Mouse (Mus musculus) bone marrow, adult 2 months (tissue): ENCODE measurements at regions not wholly inside any gene's neighbourhood (a gene's known extent, or its start where the extent isn't known, plus 50 kb on each side); places are given as distances from the start of the nearest gene placed in this dataset.

Experiments
- CTCF ChIP-seq: fragments of 200-500 bp; IDR thresholded peaks from 2 replicates; pipeline ENCODE4 v1.5.1; 2011; ENCODE audit warnings: low read length, control low read depth; ENCODE audit not compliant: control insufficient read depth, insufficient read depth
- POLR2A ChIP-seq: fragments of 200-500 bp; IDR thresholded peaks from 2 replicates; pipeline ENCODE4 v1.6.1; 2011; ENCODE audit warnings: low read depth, mild to moderate bottlenecking, control low read depth, low read length, borderline replicate concordance; ENCODE audit not compliant: control insufficient read depth

DNA sequence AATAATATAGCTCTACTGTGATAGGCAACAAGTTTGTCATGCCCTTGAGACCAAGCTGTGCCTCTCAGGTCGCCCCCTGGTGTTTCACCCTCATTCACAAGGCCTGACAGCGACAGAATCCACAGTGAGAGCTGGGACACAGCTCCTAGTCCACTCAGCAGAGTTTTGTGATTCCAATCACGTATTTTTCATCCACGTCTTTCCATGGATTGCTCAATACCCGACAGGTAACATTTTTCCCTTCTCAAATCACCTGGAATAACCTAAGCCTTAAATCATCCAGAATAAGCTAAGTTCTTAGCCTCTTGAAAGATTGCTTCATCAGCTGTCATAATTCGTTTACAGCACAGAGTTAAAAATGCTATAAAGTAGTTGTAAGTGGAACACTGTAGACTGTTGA is 211.3 kb downstream of the Ccdc91 start:
- TF ChIP-seq POLR2A, result no peak
- no peak for TF ChIP-seq CTCF
